Mouse (Mus musculus) C2C12 (cell line): ENCODE data around the gene Kcnmb1. TPM values are rescaled to one million over a fixed set of nuclear protein-coding genes. Genes with fewer than 3 reads are reported as not detected.

Experiments
- H3K27me3 ChIP-seq: one replicate; pipeline ENCODE4 v1.6.1; 2011; ENCODE audit not compliant: control insufficient read depth, insufficient read depth, insufficient read length
- H3K36me3 ChIP-seq: one replicate; pipeline ENCODE4 v1.6.1; 2011; ENCODE audit not compliant: control insufficient read depth, insufficient read depth
- H3K4me3 ChIP-seq: one replicate; pipeline ENCODE4 v1.5.1; 2011; ENCODE audit warnings: mild to moderate bottlenecking, control low read depth; ENCODE audit not compliant: poor library complexity, insufficient read depth, severe bottlenecking
- H3K79me2 ChIP-seq: one replicate; pipeline ENCODE4 v1.6.1; 2011; ENCODE audit not compliant: control insufficient read depth, insufficient read depth
- H3K79me3 ChIP-seq: one replicate; pipeline ENCODE4 v1.6.1; 2011; ENCODE audit warnings: low read depth, control low read depth
- H3ac ChIP-seq: one replicate; pipeline ENCODE3; 2011; ENCODE audit warnings: low read depth; ENCODE audit not compliant: control insufficient read depth, insufficient read length
- CEBPB ChIP-seq: IDR thresholded peaks from one replicate; pipeline ENCODE4 v1.6.1; 2011; ENCODE audit warnings: low read depth, mild to moderate bottlenecking, control low read depth, moderate library complexity
- CTCF ChIP-seq: IDR thresholded peaks from one replicate; pipeline ENCODE4 v1.5.1; 2011; ENCODE audit not compliant: control insufficient read depth, insufficient read depth, insufficient read length
- FOSL1 ChIP-seq: IDR thresholded peaks from one replicate; pipeline ENCODE4 v1.8.0; 2011; ENCODE audit warnings: mild to moderate bottlenecking, low read length; ENCODE audit not compliant: poor library complexity, insufficient read depth, severe bottlenecking
- MAX ChIP-seq: IDR thresholded peaks from one replicate; pipeline ENCODE4 v1.6.1; 2011; ENCODE audit warnings: mild to moderate bottlenecking, control low read depth
- MYOD1 ChIP-seq: IDR thresholded peaks from one replicate; pipeline ENCODE4 v1.6.1; 2011; ENCODE audit warnings: low read depth; ENCODE audit not compliant: control insufficient read depth, insufficient read length
- MYOG ChIP-seq: IDR thresholded peaks from one replicate; pipeline ENCODE4 v1.6.1; 2011; ENCODE audit not compliant: control insufficient read depth, insufficient read length; ENCODE audit errors: extremely low read depth
- USF1 ChIP-seq: IDR thresholded peaks from one replicate; pipeline ENCODE4 v1.6.1; 2011; ENCODE audit warnings: low read depth, mild to moderate bottlenecking, control low read depth, moderate library complexity
- polyA plus RNA-seq: library from polyadenylated mRNA; unstranded; fragments of >200 nt; fragmentation: generic; extraction: Trizol; gene quantifications from one replicate; pipeline ENCODE4 v1.2.1, GENCODE M21; 2012; ENCODE audit warnings: missing spikeins

Kcnmb1 gene
- polyA plus RNA-seq, 1 experiment = 0.12 TPM

- Histone ChIP-seq H3K79me2 (no peaks in the 10 kb centered on the region), H3K27me3 (no peaks in the 10 kb centered on the region), H3K79me3 (no peaks in the 10 kb centered on the region), H3ac (no peak overlapping the region), H3K4me3 (no peak overlapping the region), H3K36me3 (no peaks in the 10 kb centered on the region)
- no peak for TF ChIP-seq MYOG
These were observed 33.4 kb upstream of the Kcnmb1 start for GRCm38 (mm10) chr11:33929412-33929811.

GRCm38 (mm10) chr11:33931836-33932385, 30.9 kb upstream of the Kcnmb1 start:
- H3K4me3 ChIP-seq = no peak overlapping the region
- H3ac ChIP-seq = no peak overlapping the region
- H3K27me3 ChIP-seq = no peaks in the 10 kb centered on the region
- H3K79me3 ChIP-seq = no peaks in the 10 kb centered on the region
- H3K79me2 ChIP-seq = no peaks in the 10 kb centered on the region
- no peaks in the 10 kb centered on the region for H3K36me3 ChIP-seq
- TF ChIP-seq MYOD1 (no peak), MAX (no peak), MYOG (no peak), CEBPB (no peak), USF1 (no peak), FOSL1 (no peak), CTCF (no peak)

- no peak overlapping the region for H3ac ChIP-seq
These were observed 30.3 kb upstream of the Kcnmb1 start for GRCm38 (mm10) chr11:33932386-33933111.

GRCm38 (mm10) chr11:33934286-33934685, 28.5 kb upstream of the Kcnmb1 start:
- H3ac ChIP-seq = no peak overlapping the region
- no peaks in the 10 kb centered on the region for H3K79me3 ChIP-seq
- peaks cover 4% of the 10 kb centered on the region for H3K27me3 ChIP-seq
- no peak overlapping the region for H3K4me3 ChIP-seq
- TF ChIP-seq MYOG (no peak), MYOD1 (no peak), MAX (no peak), CEBPB (no peak), FOSL1 (no peak), CTCF (no peak), USF1 (no peak)
- no peaks in the 10 kb centered on the region for H3K79me2 ChIP-seq
- H3K36me3 ChIP-seq = no peaks in the 10 kb centered on the region

More at GRCm38 (mm10) chr11:33932386-33933111, 30.3 kb upstream of the Kcnmb1 start:
- H3K27me3 ChIP-seq = peaks cover 3% of the 10 kb centered on the region
- no peaks in the 10 kb centered on the region for H3K79me3 ChIP-seq
- TF ChIP-seq MYOD1 (no peak), CTCF (no peak), FOSL1 (no peak), MYOG (no peak), CEBPB (no peak), MAX (no peak), USF1 (no peak)
- no peaks in the 10 kb centered on the region for H3K79me2 ChIP-seq
- H3K36me3 ChIP-seq = no peaks in the 10 kb centered on the region
- H3K4me3 ChIP-seq = no peak overlapping the region

GRCm38 (mm10) chr11:33937641-33938040, 25.2 kb upstream of the Kcnmb1 start:
- Histone ChIP-seq H3K4me3 (no peak overlapping the region), H3K27me3 (peaks cover 4% of the 10 kb centered on the region), H3K79me2 (no peaks in the 10 kb centered on the region), H3K36me3 (no peaks in the 10 kb centered on the region), H3K79me3 (no peaks in the 10 kb centered on the region), H3ac (no peak overlapping the region)
- no peak for TF ChIP-seq MAX
- no peak for TF ChIP-seq MYOG
- no peak for TF ChIP-seq FOSL1
- no peak for TF ChIP-seq USF1
- TF ChIP-seq MYOD1 = no peak
- no peak for TF ChIP-seq CTCF
